Mouse (Mus musculus): ENCODE data around the gene A930004D18Rik. TPM values are rescaled to one million over a fixed set of nuclear protein-coding genes. Genes with fewer than 3 reads are reported as not detected.

Gene A930004D18Rik
- 0.39 TPM in 2 replicates for total RNA-seq (2012; rRNA removed)
- polyA plus RNA-seq (2012; ENCODE audit: insufficient read depth in 1 of 2, insufficient read length in 2 of 2, low read depth in 1 of 2, low replicate concordance in 2 of 2, missing spikeins in 1 of 2): 1 to 10 TPM in 1 of 2 experiments, not detected in 1; 1.8 TPM

- TF ChIP-seq SIN3A (IDR thresholded peaks at IDR 0.05; ENCODE audit: low read length): no peak
- no peaks in the 10 kb centered on the region for H3K79me2 ChIP-seq (ENCODE audit: control insufficient read depth, insufficient read depth, low read length, poor library complexity)
- no peaks in the 10 kb centered on the region for H3K4me1 ChIP-seq (ENCODE audit: control insufficient read depth in 1 of 2, insufficient read depth in 2 of 2, low read length in 2 of 2)
- H3K4me3 ChIP-seq (ENCODE audit: control insufficient read depth in 1 of 2, insufficient read depth in 1 of 2, low read depth in 2 of 2, low read length in 2 of 2): no peak within 1 kb of the TSS
- H3K36me3 ChIP-seq (ENCODE audit: control insufficient read depth in 1 of 2, insufficient read depth in 2 of 2, low read length in 2 of 2): no peaks in the 10 kb centered on the region
- no peak within 1 kb of the TSS for H3K9ac ChIP-seq (ENCODE audit: control insufficient read depth, low read depth, low read length, poor library complexity, severe bottlenecking)
- no peak within 1 kb of the TSS for H3K27ac ChIP-seq (ENCODE audit: control insufficient read depth, low read depth, low read length)
- no peak for DNase-seq (ENCODE audit: low read depth, low spot score)
- H3K9me3 ChIP-seq (replicated peaks; ENCODE audit: insufficient read depth, low read length): no peaks in the 10 kb centered on the region
- H3K27me3 ChIP-seq (ENCODE audit: control insufficient read depth in 1 of 2, insufficient read depth in 2 of 2, low read length in 2 of 2): peaks cover 15 to 17% of the 10 kb centered on the region in 2 experiments
Observed at GRCm38 (mm10) chr2:18037491-18037890, at the start of gene A930004D18Rik. Gene A930004D18Rik (minus strand): TSS chr2:18037737.

DNA sequence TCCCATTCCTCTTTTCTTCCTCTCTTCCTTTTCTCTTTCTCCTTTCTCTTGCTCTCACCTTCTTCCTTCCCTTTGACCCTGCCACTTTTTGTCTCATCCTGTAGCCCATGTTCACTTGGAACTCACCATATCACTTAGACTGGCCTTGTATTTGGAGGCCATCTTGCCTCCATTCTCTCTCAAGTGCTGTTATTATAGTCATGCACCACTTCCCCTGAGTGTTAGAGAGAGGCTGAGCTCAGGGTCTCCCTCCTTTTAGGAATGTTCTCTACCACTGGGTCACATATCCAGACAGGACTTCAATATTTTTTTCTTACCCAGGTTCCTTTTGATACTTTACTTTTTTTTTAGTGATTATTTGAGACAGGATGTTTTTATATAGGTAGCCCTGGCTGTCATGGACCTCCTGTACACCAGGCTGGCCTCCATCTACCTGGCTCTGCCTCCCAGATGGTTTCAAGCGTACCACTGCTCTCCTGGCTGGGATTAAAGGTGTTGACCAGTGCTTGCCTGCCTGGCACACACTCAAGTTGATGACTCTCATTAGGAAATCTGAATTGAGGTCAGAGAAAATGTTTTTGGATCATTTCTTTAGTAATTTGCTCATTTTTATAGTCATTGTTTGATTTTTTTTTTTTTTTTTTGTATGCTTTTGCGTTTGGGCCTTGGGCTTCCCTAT is 42.8 kb upstream of the A930004D18Rik start:
- Histone ChIP-seq H3K27ac (ENCODE audit: control insufficient read depth, low read depth, low read length) (no peak overlapping the region), H3K4me1 (ENCODE audit: control insufficient read depth in 1 of 2, insufficient read depth in 2 of 2, low read length in 2 of 2) (no peaks in the 10 kb centered on the region), H3K36me3 (ENCODE audit: control insufficient read depth in 1 of 2, insufficient read depth in 2 of 2, low read length in 2 of 2) (peaks cover 4 to 69% of the 10 kb centered on the region in 2 experiments), H3K79me2 (ENCODE audit: control insufficient read depth, insufficient read depth, low read length, poor library complexity) (peaks cover 18% of the 10 kb centered on the region; the same call in 1 of the 2 replicates), H3K9me3 (replicated peaks; ENCODE audit: insufficient read depth, low read length) (no peaks in the 10 kb centered on the region), H3K9ac (ENCODE audit: control insufficient read depth, low read depth, low read length, poor library complexity, severe bottlenecking) (no peak overlapping the region), H3K4me3 (ENCODE audit: control insufficient read depth in 1 of 2, insufficient read depth in 1 of 2, low read depth in 2 of 2, low read length in 2 of 2) (no peak overlapping the region), H3K27me3 (ENCODE audit: control insufficient read depth in 1 of 2, insufficient read depth in 2 of 2, low read length in 2 of 2) (no peaks in the 10 kb centered on the region)
- no peak for DNase-seq (ENCODE audit: low read depth, low spot score)
- no peak for TF ChIP-seq HCFC1 (IDR thresholded peaks at IDR 0.05; ENCODE audit: low read depth, low read length)
- no peak for TF ChIP-seq MYC (IDR thresholded peaks at IDR 0.05; ENCODE audit: low read depth, low read length)

DNA sequence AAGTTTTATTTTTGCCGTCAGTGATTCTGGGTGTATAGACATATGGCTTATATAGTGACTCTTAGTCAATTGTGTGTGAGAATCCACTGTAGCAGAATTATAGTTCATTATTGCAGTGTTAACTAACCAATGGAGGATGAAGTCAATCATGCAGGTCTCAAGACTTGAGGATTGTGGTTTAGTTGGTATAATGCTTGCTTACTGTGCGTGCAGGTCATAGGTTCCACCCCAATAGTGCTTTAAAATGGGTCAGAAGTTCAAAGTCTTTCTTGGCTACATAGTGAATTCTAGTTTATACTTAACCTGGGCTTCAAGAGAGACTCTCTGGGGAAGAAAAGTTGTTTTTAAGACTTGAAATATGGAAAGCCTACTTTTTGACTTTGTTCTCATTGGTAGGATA is 34.4 kb upstream of the A930004D18Rik start:
- Histone ChIP-seq H3K9me3 (replicated peaks; ENCODE audit: insufficient read depth, low read length) (no peaks in the 10 kb centered on the region), H3K27ac (ENCODE audit: control insufficient read depth, low read depth, low read length) (no peak overlapping the region), H3K4me1 (ENCODE audit: control insufficient read depth in 1 of 2, insufficient read depth in 2 of 2, low read length in 2 of 2) (peaks cover 2 to 4% of the 10 kb centered on the region in 2 experiments; a peak in 2 of 4 replicates), H3K27me3 (ENCODE audit: control insufficient read depth in 1 of 2, insufficient read depth in 2 of 2, low read length in 2 of 2) (no peaks in the 10 kb centered on the region), H3K36me3 (ENCODE audit: control insufficient read depth in 1 of 2, insufficient read depth in 2 of 2, low read length in 2 of 2) (peaks cover 18 to 51% of the 10 kb centered on the region in 2 experiments), H3K79me2 (ENCODE audit: control insufficient read depth, insufficient read depth, low read length, poor library complexity) (peaks cover 26% of the 10 kb centered on the region), H3K9ac (ENCODE audit: control insufficient read depth, low read depth, low read length, poor library complexity, severe bottlenecking) (no peak overlapping the region), H3K4me3 (ENCODE audit: control insufficient read depth in 1 of 2, insufficient read depth in 1 of 2, low read depth in 2 of 2, low read length in 2 of 2) (no peak overlapping the region)
- DNase-seq (ENCODE audit: low read depth, low spot score): no peak
- TF ChIP-seq MAFK (IDR thresholded peaks at IDR 0.05; ENCODE audit: borderline replicate concordance, low read depth, low read length): no peak
- no peak for TF ChIP-seq POLR2A (IDR thresholded peaks at IDR 0.05; ENCODE audit: control insufficient read depth in 1 of 2, insufficient read depth in 1 of 2, low read depth in 1 of 2, low read length in 2 of 2, poor library complexity in 1 of 2)
- no peak for TF ChIP-seq KAT2A (conservative IDR thresholded peaks at IDR 0.05; ENCODE audit: low read depth, low read length)
- TF ChIP-seq ZNF384 (IDR thresholded peaks at IDR 0.05; ENCODE audit: low read depth, low read length): no peak
- TF ChIP-seq CHD2 (IDR thresholded peaks at IDR 0.05; ENCODE audit: low read length): no peak
- TF ChIP-seq MEF2A (IDR thresholded peaks at IDR 0.05; ENCODE audit: extremely low read depth, insufficient replicate concordance, low read depth, low read length, poor library complexity, severe bottlenecking): no peak
- TF ChIP-seq BHLHE40 (IDR thresholded peaks at IDR 0.05; ENCODE audit: borderline replicate concordance, low read depth, low read length): no peak
- no peak for TF ChIP-seq SMC3 (IDR thresholded peaks at IDR 0.05; ENCODE audit: low read depth, low read length)
- no peak for TF ChIP-seq SIN3A (IDR thresholded peaks at IDR 0.05; ENCODE audit: low read length)
- TF ChIP-seq TCF12 (IDR thresholded peaks at IDR 0.05; ENCODE audit: low read depth, low read length): no peak
- TF ChIP-seq HCFC1 (IDR thresholded peaks at IDR 0.05; ENCODE audit: low read depth, low read length): no peak
- no peak for TF ChIP-seq ZKSCAN1 (IDR thresholded peaks at IDR 0.05; ENCODE audit: low read depth, low read length)
- TF ChIP-seq ZC3H11A (IDR thresholded peaks at IDR 0.05; ENCODE audit: low read depth, low read length): no peak
- no peak for TF ChIP-seq ZMIZ1 (IDR thresholded peaks at IDR 0.05; ENCODE audit: low read depth, low read length)
- no peak for TF ChIP-seq JUND (IDR thresholded peaks at IDR 0.05; ENCODE audit: low read depth, low read length)
- TF ChIP-seq MXI1 (IDR thresholded peaks at IDR 0.05; ENCODE audit: low read depth, low read length): no peak
- no peak for TF ChIP-seq MAX (IDR thresholded peaks at IDR 0.05; ENCODE audit: low read length)
- no peak for TF ChIP-seq NRF1 (IDR thresholded peaks at IDR 0.05; ENCODE audit: insufficient read depth, low read depth, low read length, poor library complexity, severe bottlenecking)
- no peak for TF ChIP-seq RAD21 (IDR thresholded peaks at IDR 0.05; ENCODE audit: low read depth, low read length)
